Mouse (Mus musculus) stomach, embryonic 14.5 days (tissue): ENCODE results near the gene Mgat4a. TPM values are rescaled to one million over a fixed set of nuclear protein-coding genes. Genes with fewer than 3 reads are reported as not detected.

ENCODE experiments used
- ATAC-seq: fragments of 200-750 bp; cut with Nextera tagmentation; 2 replicates; pipeline ENCODE4 v1.8.0; 2017; ENCODE audit warnings: low read depth, moderate TSS enrichment; ENCODE audit not compliant: insufficient number of reproducible peaks, insufficient read depth, low FRiP score
- H3K27ac ChIP-seq: fragments of 300-500 bp; sonication (generic); 2 replicates; pipeline ENCODE4 v1.5.1; 2014; ENCODE audit warnings: mild to moderate bottlenecking, low read length, moderate library complexity, mixed read lengths
- H3K27me3 ChIP-seq: fragments of 300-500 bp; sonication (generic); 2 replicates; pipeline ENCODE4 v1.6.1; 2014; ENCODE audit warnings: low read length, control low read depth, mixed read lengths; ENCODE audit not compliant: control insufficient read depth, insufficient read depth
- H3K36me3 ChIP-seq: fragments of 300-500 bp; sonication (generic); 2 replicates; pipeline ENCODE4 v1.6.1; 2014; ENCODE audit warnings: mild to moderate bottlenecking, control low read depth, low read length, moderate library complexity, mixed read lengths; ENCODE audit not compliant: control insufficient read depth, insufficient read depth
- H3K4me1 ChIP-seq: fragments of 300-500 bp; sonication (generic); 2 replicates; pipeline ENCODE4 v1.6.1; 2014; ENCODE audit warnings: low read length, control low read depth, mixed read lengths; ENCODE audit not compliant: control insufficient read depth, insufficient read depth
- H3K4me2 ChIP-seq: fragments of 300-500 bp; sonication (generic); replicated peaks from 2 replicates; pipeline ENCODE4 v1.6.1; 2014; ENCODE audit warnings: low read depth, low read length, control low read depth
- H3K4me3 ChIP-seq: fragments of 300-500 bp; sonication (generic); 2 replicates; pipeline ENCODE4 v1.5.1; 2014; ENCODE audit warnings: low read depth, low read length, control low read depth
- H3K9ac ChIP-seq: fragments of 300-500 bp; sonication (generic); replicated peaks from 2 replicates; pipeline ENCODE4 v1.6.1; 2014; ENCODE audit warnings: low read depth, mild to moderate bottlenecking, control low read depth, low read length, moderate library complexity, mixed read lengths
- H3K9me3 ChIP-seq: fragments of 300-500 bp; sonication (generic); 2 replicates; pipeline ENCODE4 v1.6.1; 2016; ENCODE audit warnings: low read depth, low read length, control low read depth; ENCODE audit not compliant: control insufficient read depth
- WGBS: fragments of 180-500 bp; shearing (Covaris S2); extraction: QIAGEN DNeasy Blood & Tissue Kit; methylation state at CpG from one replicate; pipeline ENCODE4 v1.1.7; 2014; 5-methylcytosine and 5-hydroxymethylcytosine counted together
- polyA plus RNA-seq: library from polyadenylated mRNA; unstranded; fragments of >200 nt; fragmentation: Nextera tagmentation; extraction: Ambion mirVana; gene quantifications from 2 replicates; pipeline ENCODE4 v1.2.1, GENCODE M21; 2014

Gene Mgat4a
- polyA plus RNA-seq, 1 experiment from 2014 or later, result 16.4 TPM

DNA sequence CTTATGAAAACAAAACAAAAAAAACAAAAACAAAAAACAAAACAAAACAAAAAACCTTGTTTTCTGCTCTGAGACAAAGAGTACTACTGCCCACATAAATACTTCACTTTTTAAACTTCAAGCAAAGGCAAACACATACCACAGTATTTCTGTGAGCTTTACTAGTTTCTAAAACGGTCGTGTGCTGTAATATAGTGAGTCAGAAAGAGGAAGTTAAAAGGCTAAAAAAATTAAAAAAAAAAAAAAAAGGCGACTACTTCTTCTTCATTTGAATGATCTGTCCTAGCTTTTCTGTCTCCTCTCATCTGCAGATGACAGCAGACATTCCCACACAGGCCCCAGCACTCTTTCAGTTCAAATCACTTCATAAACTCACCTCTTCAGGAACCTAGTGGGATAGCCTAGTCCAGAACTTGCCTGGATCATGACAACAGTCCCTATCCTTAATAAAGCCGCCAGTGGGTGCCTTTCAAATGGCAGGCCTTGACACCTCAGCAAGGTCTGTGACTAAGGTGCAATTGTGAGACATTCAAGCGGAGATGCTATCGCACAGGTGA lies 66.1 kb downstream of the Mgat4a start:
- no peaks in the 10 kb centered on the region for H3K27me3 ChIP-seq
- WGBS, result 91% methylated on average over 6 of the region's 6 CpGs
- H3K27ac ChIP-seq, result 0 out of 2 replicates have a peak overlapping the region, but pooled peaks have one; percentile 52
- no peaks in the 10 kb centered on the region for H3K9me3 ChIP-seq
- H3K4me3 ChIP-seq, result no peak overlapping the region
- H3K9ac ChIP-seq, result no peak overlapping the region
- H3K4me1 ChIP-seq, result 0 out of 2 replicates have a peak, but pooled peaks cover 3% of the 10 kb centered on the region
- no peak for ATAC-seq
- H3K36me3 ChIP-seq, result no peaks in the 10 kb centered on the region
- H3K4me2 ChIP-seq, result no peak overlapping the region

DNA sequence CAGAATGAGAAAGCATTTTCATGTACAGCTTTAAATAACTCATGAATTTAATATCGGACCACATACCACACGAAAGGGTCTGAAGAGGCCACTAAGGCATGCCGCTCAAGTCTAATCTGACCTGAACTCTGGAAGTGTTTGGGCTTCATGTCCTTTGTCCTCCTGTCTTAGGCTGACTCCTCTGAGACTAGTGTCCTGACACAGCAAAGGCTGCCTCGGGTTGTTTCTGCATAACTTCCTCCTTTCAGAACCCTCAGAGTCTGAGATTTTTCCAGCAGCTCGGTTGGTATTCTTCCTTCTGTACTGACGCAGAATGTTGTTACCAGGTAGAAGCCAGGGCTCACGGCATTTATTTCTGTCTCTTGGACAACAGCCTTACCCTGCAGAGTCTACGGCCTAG lies 66.8 kb downstream of the Mgat4a start:
- no peaks in the 10 kb centered on the region for H3K27me3 ChIP-seq
- no peak for ATAC-seq
- H3K36me3 ChIP-seq, result no peaks in the 10 kb centered on the region
- H3K4me2 ChIP-seq, result no peak overlapping the region
- WGBS, result 81% methylated on average over 8 of the region's 8 CpGs
- H3K4me3 ChIP-seq, result no peak overlapping the region
- H3K9ac ChIP-seq, result no peak overlapping the region
- H3K9me3 ChIP-seq, result no peaks in the 10 kb centered on the region
- 0 out of 2 replicates have a peak overlapping the region, but pooled peaks have one; percentile 52 for H3K27ac ChIP-seq
- 0 out of 2 replicates have a peak, but pooled peaks cover 3% of the 10 kb centered on the region for H3K4me1 ChIP-seq

DNA sequence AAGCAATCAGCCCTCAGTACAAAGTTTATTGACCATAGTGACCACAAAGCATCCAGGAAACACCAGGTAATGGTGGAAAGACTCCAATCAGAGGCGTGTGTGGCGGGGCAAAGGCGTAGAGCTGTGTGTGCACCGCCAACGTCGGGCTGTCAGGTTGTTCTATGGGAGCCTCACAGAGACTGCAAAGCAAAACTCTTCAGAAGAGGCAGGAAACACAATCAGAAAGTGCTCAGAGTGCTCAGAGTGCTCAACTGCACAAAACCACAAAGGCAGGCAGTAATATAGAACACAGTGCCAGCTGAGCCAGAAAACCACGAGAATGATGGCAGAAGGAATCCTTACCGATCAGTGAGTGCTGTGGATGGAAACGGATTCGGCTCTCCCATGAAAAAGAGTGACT lies 67.6 kb downstream of the Mgat4a start:
- Histone ChIP-seq H3K4me1 (0 out of 2 replicates have a peak, but pooled peaks cover 3% of the 10 kb centered on the region), H3K4me3 (no peak overlapping the region), H3K27ac (no peak overlapping the region), H3K4me2 (no peak overlapping the region), H3K27me3 (no peaks in the 10 kb centered on the region), H3K9ac (no peak overlapping the region), H3K9me3 (0 out of 2 replicates have a peak, but pooled peaks cover 2% of the 10 kb centered on the region), H3K36me3 (no peaks in the 10 kb centered on the region)
- WGBS, result 88% methylated on average over 10 of the region's 10 CpGs
- no peak for ATAC-seq

DNA sequence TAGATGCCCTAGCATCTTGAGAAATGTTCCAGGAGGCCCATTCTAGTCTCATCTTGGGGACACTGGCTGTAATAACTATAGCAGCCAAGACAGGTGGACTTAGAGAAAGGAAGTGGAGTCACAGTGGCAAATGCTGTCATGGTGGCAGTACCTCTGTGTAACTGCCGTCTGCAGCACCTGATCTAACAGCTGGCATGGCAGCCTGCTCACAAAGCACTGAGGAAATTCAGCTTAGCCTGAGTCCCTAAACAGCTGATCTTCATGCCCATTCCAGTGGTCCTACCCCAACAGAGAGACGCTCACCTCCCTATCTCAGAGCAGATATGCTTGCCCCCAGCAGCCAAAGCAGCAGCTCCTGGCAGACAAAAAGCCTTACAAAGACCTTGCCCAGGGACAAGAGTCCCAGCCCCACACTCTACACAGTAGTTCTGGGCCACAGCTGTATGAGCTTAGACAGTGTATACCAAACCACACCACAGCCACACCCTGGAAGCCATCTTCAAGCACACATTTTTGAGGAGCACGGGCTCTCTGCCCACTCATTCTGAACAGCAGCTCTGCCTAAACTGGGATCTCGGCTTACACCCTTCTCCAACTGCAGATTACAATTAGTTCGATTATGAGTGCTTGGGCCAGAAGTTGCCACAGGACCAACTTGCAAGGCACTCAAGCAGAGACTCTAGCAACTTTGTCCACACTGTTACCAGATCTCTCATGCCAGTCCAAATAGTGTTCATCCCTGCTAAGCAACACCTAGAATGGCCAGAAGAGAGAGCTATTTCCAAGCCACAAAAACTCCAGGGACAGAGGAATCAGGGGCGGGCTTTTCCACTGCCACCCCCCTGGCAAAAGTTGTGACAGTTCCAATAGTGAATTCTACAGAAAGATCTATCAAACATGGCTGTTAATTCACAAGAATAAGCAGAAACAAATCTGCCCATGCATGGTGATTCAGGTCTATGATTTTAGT lies 69.4 kb downstream of the Mgat4a start:
- Histone ChIP-seq H3K4me1 (no peaks in the 10 kb centered on the region), H3K27ac (no peak overlapping the region), H3K9me3 (0 out of 2 replicates have a peak, but pooled peaks cover 3% of the 10 kb centered on the region), H3K27me3 (no peaks in the 10 kb centered on the region), H3K9ac (no peak overlapping the region), H3K4me2 (no peak overlapping the region), H3K4me3 (no peak overlapping the region), H3K36me3 (no peaks in the 10 kb centered on the region)
- no peak for ATAC-seq
- 80% methylated on average over 6 of the region's 6 CpGs for WGBS

DNA sequence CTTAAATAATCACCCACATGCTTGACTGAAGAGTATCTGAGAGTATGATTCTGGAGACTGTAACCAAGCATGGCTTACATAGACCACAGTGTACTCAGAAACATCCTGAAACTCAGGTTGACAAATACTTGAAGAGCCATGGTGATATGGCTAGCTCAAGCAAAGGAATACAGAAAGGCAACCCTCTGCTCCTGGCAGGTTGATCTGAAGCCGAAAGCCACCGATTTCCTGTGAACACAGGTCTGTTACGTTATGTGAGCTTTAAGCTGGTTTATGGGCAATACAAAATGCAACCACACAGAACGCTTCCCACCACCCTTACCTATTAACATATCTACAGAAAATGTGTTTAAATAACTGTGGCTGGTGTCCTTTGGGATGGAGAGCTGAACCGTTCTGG lies 71.8 kb downstream of the Mgat4a start:
- 93% methylated on average over 5 of the region's 5 CpGs for WGBS
- H3K9ac ChIP-seq, result no peak overlapping the region
- no peak overlapping the region for H3K4me3 ChIP-seq
- H3K27me3 ChIP-seq, result no peaks in the 10 kb centered on the region
- no peak overlapping the region for H3K4me2 ChIP-seq
- H3K9me3 ChIP-seq, result 0 out of 2 replicates have a peak, but pooled peaks cover 3% of the 10 kb centered on the region
- no peak for ATAC-seq
- no peak overlapping the region for H3K27ac ChIP-seq
- no peaks in the 10 kb centered on the region for H3K36me3 ChIP-seq
- H3K4me1 ChIP-seq, result no peaks in the 10 kb centered on the region

DNA sequence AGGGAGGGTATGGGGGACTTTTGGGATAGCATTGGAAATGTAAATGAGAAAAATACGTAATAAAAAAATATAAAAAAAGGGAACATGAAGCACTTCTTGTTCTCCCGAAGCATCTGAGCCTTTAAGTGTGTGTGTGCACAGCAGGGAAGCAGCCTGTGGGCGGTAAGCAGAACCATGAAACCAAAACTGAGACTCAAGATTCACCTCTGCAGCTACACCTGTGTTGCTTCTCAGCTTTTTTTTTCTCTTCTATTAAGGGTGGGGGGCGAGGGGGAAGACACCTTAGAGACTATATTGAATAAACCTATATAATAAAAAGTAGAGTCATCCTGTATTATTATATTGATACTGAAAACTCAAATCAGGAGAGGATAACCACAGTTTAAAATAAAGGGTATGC lies 73.0 kb downstream of the Mgat4a start:
- Histone ChIP-seq H3K27me3 (no peaks in the 10 kb centered on the region), H3K9me3 (0 out of 2 replicates have a peak, but pooled peaks cover 3% of the 10 kb centered on the region), H3K36me3 (no peaks in the 10 kb centered on the region), H3K4me1 (no peaks in the 10 kb centered on the region), H3K27ac (no peak overlapping the region), H3K9ac (no peak overlapping the region), H3K4me2 (no peak overlapping the region), H3K4me3 (no peak overlapping the region)
- 86% methylated on average over 4 of the region's 4 CpGs for whole genome bisulfite sequencing
- ATAC-seq, result no peak

DNA sequence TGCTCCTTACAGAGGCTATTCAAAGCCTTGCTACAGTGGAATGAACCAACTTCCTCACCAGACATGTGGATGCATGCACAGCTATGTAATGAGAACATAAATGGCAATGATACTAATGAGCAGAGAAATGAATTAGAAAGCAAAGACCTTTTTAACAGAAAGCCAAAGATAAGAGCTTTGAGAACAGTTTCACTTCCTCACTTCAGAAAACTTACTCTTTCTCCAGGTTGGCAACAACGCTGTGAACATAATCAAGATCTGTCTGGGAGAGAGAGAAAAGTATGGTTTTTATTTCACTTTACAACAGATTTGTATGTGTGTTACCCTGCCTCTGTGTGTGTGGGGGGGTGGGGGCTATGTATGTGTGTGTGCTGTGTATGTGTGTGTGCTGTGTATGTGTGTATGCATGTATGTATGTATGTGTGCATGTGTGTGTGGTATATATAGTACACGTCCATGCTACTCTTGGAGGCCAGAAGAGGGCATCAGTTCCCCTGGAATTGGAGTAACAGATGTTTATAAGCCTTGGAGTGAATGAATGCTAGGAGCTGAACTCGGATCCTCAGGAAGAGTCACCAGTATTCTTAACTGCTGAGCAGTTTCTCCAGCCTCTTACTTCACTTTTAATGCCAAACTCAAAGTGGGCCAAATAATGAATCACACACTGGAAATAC lies 74.4 kb downstream of the Mgat4a start:
- Histone ChIP-seq H3K4me3 (no peak overlapping the region), H3K4me1 (no peaks in the 10 kb centered on the region), H3K9me3 (0 out of 2 replicates have a peak, but pooled peaks cover 3% of the 10 kb centered on the region), H3K27ac (no peak overlapping the region), H3K9ac (no peak overlapping the region), H3K36me3 (no peaks in the 10 kb centered on the region), H3K27me3 (no peaks in the 10 kb centered on the region), H3K4me2 (no peak overlapping the region)
- ATAC-seq, result no peak
- WGBS, result 89% methylated on average over 3 of the region's 3 CpGs

DNA sequence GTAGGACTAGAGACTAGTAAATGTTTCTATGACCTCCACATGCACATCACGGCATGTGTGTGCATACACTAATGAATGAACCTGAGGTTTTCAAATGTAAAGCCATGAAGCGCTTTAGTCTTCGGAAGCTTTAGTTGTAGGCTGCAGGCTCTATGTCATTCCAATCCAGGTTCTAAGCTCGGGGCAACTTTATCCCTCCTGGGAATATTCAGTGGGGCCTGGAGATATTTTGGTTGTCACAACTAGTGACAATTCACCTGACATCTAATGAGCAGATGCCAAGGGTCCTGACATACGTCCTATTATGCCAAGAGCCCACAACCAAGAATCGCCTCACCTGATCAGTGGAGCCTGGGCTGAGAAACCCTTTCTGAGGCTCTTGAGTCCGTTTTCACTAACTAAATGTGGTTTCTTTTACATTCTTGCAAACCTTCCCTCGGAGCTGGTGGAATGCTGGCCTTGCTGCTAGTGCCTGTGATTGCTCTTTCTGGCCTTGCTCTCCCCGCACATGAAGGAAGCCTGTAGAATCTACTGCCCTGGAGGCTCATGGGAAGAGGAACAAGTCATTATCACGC lies 75.9 kb downstream of the Mgat4a start:
- H3K27ac ChIP-seq, result no peak overlapping the region
- H3K27me3 ChIP-seq, result no peaks in the 10 kb centered on the region
- H3K4me2 ChIP-seq, result no peak overlapping the region
- WGBS, result 82% methylated on average over 10 of the region's 10 CpGs
- ATAC-seq, result no peak
- H3K9me3 ChIP-seq, result 0 out of 2 replicates have a peak, but pooled peaks cover 3% of the 10 kb centered on the region
- no peaks in the 10 kb centered on the region for H3K36me3 ChIP-seq
- H3K4me1 ChIP-seq, result no peaks in the 10 kb centered on the region
- H3K9ac ChIP-seq, result no peak overlapping the region
- H3K4me3 ChIP-seq, result no peak overlapping the region
